Mouse (Mus musculus) limb, embryonic 12.5 days (tissue): ENCODE data around the gene Gm10282. TPM values are rescaled to one million over a fixed set of nuclear protein-coding genes. Genes with fewer than 3 reads are reported as not detected.

Experiments
- ATAC-seq: fragments of 200-750 bp; cut with Nextera tagmentation; 2 replicates; pipeline ENCODE4 v1.8.0; 2017; ENCODE audit warnings: low read depth, moderate TSS enrichment; ENCODE audit not compliant: insufficient number of reproducible peaks, insufficient read depth, low FRiP score, low TSS enrichment
- H3K27ac ChIP-seq: fragments of 300-500 bp; sonication (generic); 2 replicates; pipeline ENCODE4 v1.5.1; 2016; ENCODE audit warnings: mild to moderate bottlenecking, moderate library complexity
- H3K27me3 ChIP-seq: fragments of 300-500 bp; sonication (generic); 2 replicates; pipeline ENCODE4 v1.6.1; 2016; ENCODE audit warnings: mild to moderate bottlenecking, moderate library complexity
- H3K36me3 ChIP-seq: fragments of 300-500 bp; sonication (generic); 2 replicates; pipeline ENCODE4 v1.6.1; 2016; ENCODE audit warnings: mild to moderate bottlenecking, moderate library complexity
- H3K4me1 ChIP-seq: fragments of 300-500 bp; sonication (generic); replicated peaks from 2 replicates; pipeline ENCODE4 v1.6.1; 2016
- H3K4me2 ChIP-seq: fragments of 300-500 bp; sonication (generic); 2 replicates; pipeline ENCODE4 v1.6.1; 2016; ENCODE audit warnings: mild to moderate bottlenecking, moderate library complexity
- H3K4me3 ChIP-seq: fragments of 300-500 bp; sonication (generic); replicated peaks from 2 replicates; pipeline ENCODE4 v1.5.1; 2016; ENCODE audit warnings: mild to moderate bottlenecking
- H3K9ac ChIP-seq: fragments of 300-500 bp; sonication (generic); replicated peaks from 2 replicates; pipeline ENCODE4 v1.6.1; 2016; ENCODE audit warnings: mild to moderate bottlenecking, moderate library complexity
- H3K9me3 ChIP-seq: fragments of 300-500 bp; sonication (generic); 2 replicates; pipeline ENCODE4 v1.6.1; 2016; ENCODE audit warnings: mild to moderate bottlenecking, moderate library complexity
- WGBS: fragments of 180-500 bp; shearing (Covaris S2); methylation state at CpG from one replicate; pipeline ENCODE4 v1.1.7; 2016; 5-methylcytosine and 5-hydroxymethylcytosine counted together
- polyA plus RNA-seq: library from polyadenylated mRNA; unstranded; fragments of >200 nt; fragmentation: Nextera tagmentation; extraction: Ambion mirVana; gene quantifications from 2 replicates; pipeline ENCODE4 v1.2.1, GENCODE M21; 2016

Gene Gm10282
- polyA plus RNA-seq, 1 experiment from 2014 or later, result 32.4 TPM

DNA sequence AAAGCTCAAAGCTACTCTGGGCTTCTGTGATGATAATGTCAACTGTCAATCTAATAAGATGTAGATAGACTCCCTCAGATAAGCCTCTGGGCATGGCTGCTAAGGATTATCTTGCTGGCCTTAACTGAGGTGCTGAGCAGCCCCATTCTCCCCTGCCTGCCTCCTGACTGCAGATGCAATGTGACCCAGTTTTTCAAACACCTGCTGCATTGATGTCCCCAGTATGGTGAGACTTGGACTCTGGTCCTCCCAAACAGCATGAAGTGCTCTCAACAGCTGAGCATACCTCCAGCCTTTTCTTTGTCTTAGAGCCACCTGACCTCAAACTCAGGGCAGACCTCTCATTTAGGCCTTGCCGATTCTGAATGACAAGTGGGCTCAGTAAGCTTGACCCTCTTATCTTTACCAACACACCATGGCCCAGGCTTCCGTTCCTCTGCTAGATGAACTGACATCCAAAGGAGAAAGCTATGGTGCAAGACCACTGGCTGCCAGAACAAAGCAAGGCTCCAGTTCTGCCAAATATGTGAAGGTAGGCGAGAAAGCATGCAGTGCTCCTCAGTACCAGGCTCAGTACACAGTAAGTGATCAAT is 8.0 kb upstream of the Gm10282 start:
- H3K4me1 ChIP-seq, result no peaks in the 10 kb centered on the region
- ATAC-seq, result no peak
- H3K4me2 ChIP-seq, result no peak overlapping the region
- H3K27ac ChIP-seq, result no peak overlapping the region
- no peak overlapping the region for H3K4me3 ChIP-seq
- H3K27me3 ChIP-seq, result 0 out of 2 replicates have a peak, but pooled peaks cover 9% of the 10 kb centered on the region
- no peaks in the 10 kb centered on the region for H3K36me3 ChIP-seq
- H3K9me3 ChIP-seq, result no peaks in the 10 kb centered on the region
- 79% methylated on average over 3 of the region's 3 CpGs for WGBS
- no peak overlapping the region for H3K9ac ChIP-seq

DNA sequence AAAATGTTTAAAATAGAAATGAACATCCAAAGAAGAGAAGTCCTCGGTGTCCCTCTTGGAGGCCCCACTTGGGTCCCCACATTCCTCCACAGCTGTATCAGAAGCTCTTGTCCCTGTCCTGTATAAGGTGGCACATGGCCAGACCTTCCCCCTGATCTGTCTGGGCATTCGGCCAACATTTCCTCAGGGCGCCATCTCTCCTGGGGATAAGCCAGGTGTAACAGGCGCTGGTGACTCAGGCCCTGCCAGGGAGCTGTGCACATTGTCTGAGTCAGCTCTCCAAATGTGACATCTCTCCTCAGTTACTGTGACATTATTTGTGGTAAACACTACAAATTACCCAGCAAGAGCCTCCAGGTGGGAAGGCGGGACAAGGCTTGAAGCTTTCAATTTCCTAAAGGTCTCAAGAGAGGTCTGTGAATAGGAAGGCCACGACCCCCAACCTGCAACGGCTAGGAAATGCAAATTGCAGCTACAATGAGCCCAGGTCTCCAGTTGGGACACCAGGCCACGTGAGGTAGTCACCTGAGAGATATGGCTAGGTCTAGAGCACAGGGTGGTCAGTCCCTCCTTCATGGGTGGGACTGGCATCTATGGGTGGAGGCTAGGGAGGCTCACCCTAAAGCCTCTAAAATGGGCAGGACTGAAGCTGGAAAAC is 5.9 kb upstream of the Gm10282 start:
- Histone ChIP-seq H3K36me3 (no peaks in the 10 kb centered on the region), H3K4me1 (no peaks in the 10 kb centered on the region), H3K27me3 (0 out of 2 replicates have a peak, but pooled peaks cover 3% of the 10 kb centered on the region), H3K27ac (no peak overlapping the region), H3K9me3 (no peaks in the 10 kb centered on the region), H3K4me3 (no peak overlapping the region), H3K4me2 (no peak overlapping the region), H3K9ac (no peak overlapping the region)
- 58% methylated on average over 8 of the region's 8 CpGs for WGBS
- ATAC-seq, result no peak; the same call in 1 of the 2 replicates

DNA sequence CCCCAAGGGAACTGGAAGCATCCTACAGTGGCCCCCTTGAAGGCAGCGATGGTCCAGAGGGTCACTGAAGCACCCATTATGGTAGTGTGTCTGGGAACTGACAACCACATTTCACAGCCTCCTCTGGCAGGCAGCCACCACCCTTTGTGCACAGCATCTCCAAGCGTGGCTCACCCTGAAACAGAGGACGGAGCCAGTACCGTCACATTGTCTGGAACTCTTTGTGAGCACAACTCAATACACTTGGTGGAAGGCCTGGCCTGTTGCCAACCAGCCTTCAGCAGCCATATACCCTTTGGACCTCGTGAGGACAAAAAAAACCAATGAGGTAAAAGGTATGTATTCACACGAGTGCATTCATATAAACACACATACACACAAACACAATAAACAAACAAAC is 3.2 kb upstream of the Gm10282 start:
- no peak overlapping the region for H3K4me3 ChIP-seq
- H3K36me3 ChIP-seq, result no peaks in the 10 kb centered on the region
- no peak overlapping the region for H3K4me2 ChIP-seq
- H3K4me1 ChIP-seq, result no peaks in the 10 kb centered on the region
- WGBS, result 73% methylated on average over 6 of the region's 6 CpGs
- no peak overlapping the region for H3K27ac ChIP-seq
- no peak overlapping the region for H3K9ac ChIP-seq
- no peak for ATAC-seq
- no peaks in the 10 kb centered on the region for H3K9me3 ChIP-seq
- H3K27me3 ChIP-seq, result 0 out of 2 replicates have a peak, but pooled peaks cover 3% of the 10 kb centered on the region

DNA sequence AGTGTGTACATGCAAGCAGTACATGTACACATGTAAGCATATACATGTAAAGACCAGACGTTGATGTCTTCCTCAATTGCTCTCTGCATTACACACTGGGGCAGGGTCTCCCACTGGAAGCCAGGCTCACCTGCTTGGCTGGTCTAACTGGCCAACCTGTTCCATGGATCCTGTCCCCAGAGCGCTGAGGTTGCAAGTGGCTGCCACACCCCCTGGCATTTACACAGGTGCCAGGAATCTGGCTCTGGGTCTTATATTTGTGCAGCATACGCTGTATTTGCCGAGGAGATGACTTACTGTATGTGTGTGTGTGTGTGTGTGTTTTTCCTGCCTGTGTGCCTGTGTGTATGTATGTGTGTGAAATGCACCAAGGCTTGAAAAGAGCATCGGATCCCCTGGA is 1.9 kb upstream of the Gm10282 start:
- 87% methylated on average over 5 of the region's 5 CpGs for whole genome bisulfite sequencing

DNA sequence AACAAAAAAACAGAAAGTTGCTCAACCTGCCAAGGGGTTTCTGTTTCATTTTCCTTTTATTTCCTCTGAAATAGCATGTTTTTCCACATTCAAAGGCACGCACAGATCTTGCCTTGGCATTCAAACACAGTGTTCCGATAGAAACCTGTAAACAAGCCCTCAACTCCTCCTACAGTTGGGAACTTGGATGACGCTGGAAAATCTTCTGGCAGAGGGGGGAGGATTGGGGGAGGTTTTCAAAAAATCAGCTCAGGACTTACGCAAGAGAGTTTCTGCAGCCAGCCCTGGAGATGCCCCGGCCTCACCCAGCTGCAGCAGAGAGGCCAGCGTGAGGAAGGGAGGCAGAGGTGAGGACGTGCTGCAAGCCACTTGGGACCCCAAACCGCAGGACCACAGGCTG is 1.4 kb downstream of the Gm10282 start:
- no peak for ATAC-seq
- WGBS, result 53% methylated on average over 8 of the region's 8 CpGs
- H3K27me3 ChIP-seq, result 0 out of 2 replicates have a peak, but pooled peaks cover 3% of the 10 kb centered on the region
- no peaks in the 10 kb centered on the region for H3K9me3 ChIP-seq
- 0 out of 2 replicates have a peak overlapping the region, but pooled peaks have one; percentile 57 for H3K27ac ChIP-seq
- no peaks in the 10 kb centered on the region for H3K4me1 ChIP-seq
- no peaks in the 10 kb centered on the region for H3K36me3 ChIP-seq
- no peak overlapping the region for H3K4me2 ChIP-seq
- H3K9ac ChIP-seq, result no peak overlapping the region
- H3K4me3 ChIP-seq, result no peak overlapping the region

More for the DNA sequence above, 1.9 kb upstream of the Gm10282 start:
- Histone ChIP-seq H3K27ac (no peak overlapping the region), H3K4me3 (no peak overlapping the region), H3K4me1 (no peaks in the 10 kb centered on the region), H3K4me2 (no peak overlapping the region), H3K36me3 (no peaks in the 10 kb centered on the region), H3K9me3 (no peaks in the 10 kb centered on the region), H3K9ac (no peak overlapping the region), H3K27me3 (0 out of 2 replicates have a peak, but pooled peaks cover 3% of the 10 kb centered on the region)
- ATAC-seq, result no peak

DNA sequence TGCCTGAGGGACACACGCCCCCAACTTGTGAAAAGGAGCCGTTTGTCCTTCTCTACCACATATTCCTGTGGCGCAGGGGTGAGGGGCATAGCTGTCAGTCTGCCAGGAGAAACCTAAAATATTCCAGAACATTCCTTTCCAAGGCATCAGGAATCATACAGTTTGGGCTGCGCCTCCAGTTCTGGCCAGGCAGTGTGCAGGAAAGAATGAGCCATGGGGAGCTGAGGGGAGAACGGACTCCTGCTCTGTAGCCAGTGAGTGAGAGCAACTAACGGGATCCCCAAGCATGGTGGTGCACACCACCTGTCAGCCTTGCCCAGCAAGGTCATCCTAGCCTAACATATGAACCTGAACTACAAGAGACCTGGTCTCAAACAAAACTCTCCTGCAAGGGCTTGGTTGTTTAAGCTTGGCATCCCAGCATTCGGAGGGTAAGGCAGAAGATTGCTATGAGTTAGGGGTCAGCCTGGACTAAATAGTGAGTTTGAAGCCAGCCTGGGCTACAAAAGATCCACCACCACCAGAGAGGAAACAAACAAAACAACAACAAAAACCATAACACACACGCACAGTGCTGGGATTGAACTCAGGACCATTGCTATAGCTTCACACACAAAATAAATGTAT is 2.0 kb downstream of the Gm10282 start:
- no peak for ATAC-seq
- no peaks in the 10 kb centered on the region for H3K9me3 ChIP-seq
- no peak overlapping the region for H3K4me3 ChIP-seq
- H3K4me1 ChIP-seq, result no peaks in the 10 kb centered on the region
- H3K27ac ChIP-seq, result peak overlapping the region; percentile 76
- 0 out of 2 replicates have a peak, but pooled peaks cover 3% of the 10 kb centered on the region for H3K27me3 ChIP-seq
- no peak overlapping the region for H3K9ac ChIP-seq
- no peaks in the 10 kb centered on the region for H3K36me3 ChIP-seq
- 62% methylated on average over 8 of the region's 8 CpGs for WGBS
- no peak overlapping the region for H3K4me2 ChIP-seq

DNA sequence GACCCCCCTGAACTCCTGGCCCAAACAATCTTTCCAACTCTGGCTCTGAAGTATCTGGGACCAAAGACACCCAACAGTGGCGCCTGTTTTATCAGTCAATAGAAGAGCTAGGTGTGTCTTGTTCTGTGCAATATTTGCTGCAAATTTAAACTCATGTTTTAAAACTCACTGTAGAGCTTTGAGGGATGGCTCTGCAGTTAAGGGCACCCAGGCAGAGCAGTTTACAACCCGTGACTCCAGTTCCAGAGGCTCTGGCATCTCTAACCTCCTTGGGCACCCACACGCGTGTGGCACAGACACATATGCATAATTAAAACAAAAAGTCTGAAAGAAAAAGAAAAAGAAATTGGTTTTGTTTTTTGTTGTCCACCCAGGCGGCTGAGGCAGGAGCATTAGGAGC is 3.6 kb downstream of the Gm10282 start:
- no peak for ATAC-seq
- no peaks in the 10 kb centered on the region for H3K9me3 ChIP-seq
- H3K27me3 ChIP-seq, result 0 out of 2 replicates have a peak, but pooled peaks cover 2% of the 10 kb centered on the region
- no peaks in the 10 kb centered on the region for H3K36me3 ChIP-seq
- no peak overlapping the region for H3K4me3 ChIP-seq
- no peak overlapping the region for H3K9ac ChIP-seq
- H3K4me2 ChIP-seq, result no peak overlapping the region
- WGBS, result 75% methylated on average over 5 of the region's 5 CpGs
- no peak overlapping the region for H3K27ac ChIP-seq
- H3K4me1 ChIP-seq, result no peaks in the 10 kb centered on the region

DNA sequence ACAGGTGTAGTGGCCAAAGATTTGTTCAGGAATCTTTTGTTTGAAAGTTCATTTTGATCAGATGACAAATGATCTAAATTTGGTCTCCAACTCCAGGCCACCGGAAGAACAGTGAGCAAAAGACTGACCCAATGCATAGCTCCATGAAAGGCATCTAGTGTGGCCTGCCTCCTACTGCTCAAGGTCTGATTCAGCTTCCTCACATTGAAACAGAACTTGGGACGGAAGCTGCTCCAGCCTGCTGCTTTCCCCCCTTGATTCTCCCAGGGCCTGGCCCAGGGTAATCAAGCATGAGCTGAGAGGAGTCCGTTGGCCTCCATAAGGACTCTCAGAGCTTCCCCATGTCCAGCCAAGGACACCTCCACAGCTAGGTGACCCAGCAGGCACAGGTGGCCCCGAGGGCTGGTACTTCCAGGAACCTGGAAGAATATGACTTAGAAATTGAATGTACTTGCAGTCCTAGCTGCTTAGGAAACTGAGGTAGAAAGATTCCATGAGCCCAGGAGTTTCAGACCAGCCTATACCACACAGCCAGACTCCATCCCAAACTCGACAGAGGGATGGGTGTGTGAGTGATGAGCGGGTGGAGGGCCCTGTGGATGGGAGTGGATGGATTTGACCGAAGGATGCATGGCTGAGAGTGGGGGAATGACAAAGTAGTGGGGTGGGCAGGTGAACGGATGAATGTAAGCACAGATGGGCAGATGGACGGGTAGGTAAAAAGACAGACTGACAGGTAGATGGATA is 4.2 kb downstream of the Gm10282 start:
- no peak overlapping the region for H3K4me2 ChIP-seq
- H3K4me1 ChIP-seq, result no peaks in the 10 kb centered on the region
- no peaks in the 10 kb centered on the region for H3K36me3 ChIP-seq
- no peak overlapping the region for H3K9ac ChIP-seq
- H3K9me3 ChIP-seq, result no peaks in the 10 kb centered on the region
- 79% methylated on average over 9 of the region's 9 CpGs for WGBS
- ATAC-seq, result no peak
- no peak overlapping the region for H3K27ac ChIP-seq
- H3K27me3 ChIP-seq, result no peaks in the 10 kb centered on the region
- no peak overlapping the region for H3K4me3 ChIP-seq

DNA sequence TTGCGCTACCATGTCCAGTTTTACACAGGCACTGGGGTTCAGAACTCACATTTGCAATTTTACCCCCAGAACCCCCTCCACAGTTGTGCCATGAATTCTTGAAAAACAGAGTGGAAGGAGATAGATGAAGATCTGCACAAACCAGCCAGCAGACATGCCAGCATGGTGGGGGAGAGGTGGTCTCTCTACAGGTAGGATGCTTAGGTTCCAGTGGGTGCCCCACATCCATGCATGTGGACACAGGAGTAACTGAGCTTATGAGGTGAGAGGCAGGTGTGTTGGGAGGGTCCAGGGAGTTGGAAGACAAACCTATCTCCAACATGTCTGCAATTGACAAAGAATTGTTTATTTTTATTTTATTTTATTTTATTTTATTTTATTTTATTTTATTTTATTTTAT is 6.1 kb downstream of the Gm10282 start:
- 0 out of 2 replicates have a peak, but pooled peaks cover 3% of the 10 kb centered on the region for H3K27me3 ChIP-seq
- WGBS, result 86% methylated on average over 1 of the region's 1 CpGs

DNA sequence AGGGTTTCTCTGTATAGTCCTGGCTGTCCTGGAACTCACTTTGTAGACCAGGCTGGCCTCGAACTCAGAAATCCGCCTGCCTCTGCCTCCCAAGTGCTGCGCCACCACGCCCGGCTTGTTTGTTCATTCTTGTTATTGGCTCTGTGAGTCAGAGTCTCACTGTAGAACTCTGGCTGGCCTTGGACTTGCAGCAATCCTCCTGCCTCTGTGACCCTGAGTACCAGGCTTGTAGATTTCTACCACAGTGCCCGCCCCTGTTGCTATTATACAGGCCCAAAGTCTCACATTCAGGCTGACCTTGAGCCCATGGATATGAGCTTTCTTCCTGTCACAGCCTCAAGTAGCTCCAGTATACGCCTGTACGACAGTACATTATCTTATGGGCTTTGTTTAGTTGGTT is 8.5 kb downstream of the Gm10282 start:
- WGBS, result 90% methylated on average over 8 of the region's 8 CpGs
- no peak overlapping the region for H3K4me2 ChIP-seq
- H3K9ac ChIP-seq, result no peak overlapping the region
- H3K36me3 ChIP-seq, result no peaks in the 10 kb centered on the region
- H3K9me3 ChIP-seq, result no peaks in the 10 kb centered on the region
- ATAC-seq, result no peak
- H3K4me3 ChIP-seq, result no peak overlapping the region
- H3K27ac ChIP-seq, result no peak overlapping the region
- H3K4me1 ChIP-seq, result peaks cover 6% of the 10 kb centered on the region; the same call in 1 of the 2 replicates
- H3K27me3 ChIP-seq, result 0 out of 2 replicates have a peak, but pooled peaks cover 3% of the 10 kb centered on the region

More for the DNA sequence above, 6.1 kb downstream of the Gm10282 start:
- Histone ChIP-seq H3K4me2 (no peak overlapping the region), H3K9ac (no peak overlapping the region), H3K27ac (no peak overlapping the region), H3K4me1 (peaks cover 6% of the 10 kb centered on the region; the same call in 1 of the 2 replicates), H3K36me3 (no peaks in the 10 kb centered on the region), H3K9me3 (no peaks in the 10 kb centered on the region), H3K4me3 (no peak overlapping the region)
- no peak for ATAC-seq

DNA sequence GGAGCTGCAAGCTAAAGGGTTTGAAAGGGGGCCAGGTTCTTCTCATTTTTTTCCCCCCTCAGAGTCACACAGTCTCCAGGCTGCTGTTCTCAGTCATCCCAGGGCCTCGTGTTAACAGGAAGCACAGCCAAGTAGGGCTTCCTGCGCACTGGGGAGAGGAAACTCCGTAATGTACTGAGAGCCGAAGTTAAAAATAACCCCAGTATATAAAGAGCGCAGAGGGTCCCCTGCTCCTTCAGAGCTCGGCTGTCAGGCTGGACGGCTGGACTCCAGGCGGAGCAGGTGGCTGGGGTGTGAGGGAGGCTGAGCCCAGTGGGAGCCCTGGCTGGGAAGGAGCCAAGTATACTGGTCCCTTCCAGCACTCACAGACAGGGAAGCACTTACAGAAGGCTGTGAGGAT is 9.4 kb downstream of the Gm10282 start:
- Histone ChIP-seq H3K27me3 (0 out of 2 replicates have a peak, but pooled peaks cover 3% of the 10 kb centered on the region), H3K27ac (peak overlapping the region; percentile 79), H3K4me2 (peak overlapping the region; percentile 20; the same call in 1 of the 2 replicates), H3K36me3 (no peaks in the 10 kb centered on the region), H3K9ac (no peak overlapping the region), H3K9me3 (no peaks in the 10 kb centered on the region), H3K4me3 (no peak overlapping the region), H3K4me1 (peaks cover 6% of the 10 kb centered on the region; the same call in 1 of the 2 replicates)
- peak; percentile 57; the same call in 1 of the 2 replicates for ATAC-seq
- WGBS, result 47% methylated on average over 8 of the region's 8 CpGs
